Mouse (Mus musculus): ENCODE data around the gene Ptpn6.
"Not testable (repeated sequence)": the region's sequence is repeated elsewhere in the genome, so short reads cannot be mapped to it uniquely, and the experiment has no call there.

Ptpn6 gene

DNA sequence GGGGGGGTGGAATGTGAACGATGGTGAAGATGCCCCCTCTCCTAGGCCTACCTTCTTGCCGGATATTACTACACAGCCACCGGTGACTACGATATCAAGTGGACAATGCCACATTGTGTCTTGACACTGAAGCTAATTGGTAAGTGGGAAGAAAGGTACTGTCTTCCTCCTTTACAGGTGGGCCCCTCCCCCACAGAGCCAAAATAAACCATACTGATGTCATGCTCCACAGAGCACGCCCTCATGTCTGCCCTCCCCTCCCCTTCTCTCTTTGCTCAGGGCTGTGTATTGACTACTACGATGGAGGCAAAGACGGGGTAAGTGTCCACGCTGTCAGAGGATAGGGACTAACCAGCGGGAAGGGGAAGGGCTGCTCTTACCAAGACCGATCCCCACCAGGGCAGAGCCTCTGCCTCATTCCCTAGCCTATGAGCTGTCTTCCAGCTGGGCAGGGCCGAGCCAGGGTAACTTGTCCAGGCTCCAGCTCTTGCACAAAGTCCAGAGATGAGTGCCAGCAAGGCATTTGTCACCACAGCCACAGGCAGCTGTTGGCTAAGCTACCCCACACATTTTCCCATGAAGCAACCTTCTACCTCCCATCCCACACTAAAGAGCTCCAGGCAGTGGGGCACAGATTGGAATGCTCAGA is 38.4 kb downstream of the Ptpn6 start:
- no peak for DNase-seq (ENCODE audit: low read depth)

DNA sequence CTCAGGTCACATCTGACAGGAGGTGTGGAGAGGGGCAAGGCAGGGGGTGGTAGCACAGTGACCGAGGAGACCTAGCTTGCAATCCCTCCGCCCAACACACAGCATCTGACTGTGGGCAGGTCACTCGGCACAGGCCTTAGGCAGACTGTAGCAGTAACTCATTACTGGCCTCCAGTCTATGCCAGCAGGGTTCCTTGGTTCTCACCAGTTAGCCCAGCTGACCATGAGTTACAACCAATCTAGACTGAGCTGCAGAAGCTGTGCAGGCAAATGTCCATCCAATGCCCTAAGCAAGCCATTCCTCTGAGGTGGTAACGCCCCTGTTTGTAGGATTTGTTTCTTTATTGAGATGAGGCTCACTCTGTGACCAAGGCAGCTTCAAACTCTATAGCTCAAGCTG is 39.1 kb downstream of the Ptpn6 start:
- no peak for DNase-seq (ENCODE audit: low read depth)

DNA sequence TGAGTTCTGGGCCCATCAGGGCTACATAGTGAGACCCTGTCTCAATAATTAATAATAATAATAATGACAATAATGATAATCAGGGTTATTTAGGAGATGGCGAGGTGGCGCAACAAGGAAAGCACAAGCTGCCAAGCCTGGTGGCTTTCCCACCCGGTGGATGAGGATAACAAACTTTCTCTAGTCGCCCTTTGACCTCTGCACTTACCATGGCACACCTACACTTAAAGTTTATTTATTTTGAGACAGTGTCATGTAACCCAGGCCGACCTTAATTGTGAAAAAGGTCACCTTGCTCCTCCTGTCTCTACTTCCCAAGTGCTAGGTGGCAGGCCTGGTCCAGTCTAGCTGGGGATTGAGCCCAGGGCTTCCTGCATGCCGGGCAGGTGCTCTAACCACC is 39.8 kb downstream of the Ptpn6 start:
- no peak for DNase-seq (ENCODE audit: low read depth)

DNA sequence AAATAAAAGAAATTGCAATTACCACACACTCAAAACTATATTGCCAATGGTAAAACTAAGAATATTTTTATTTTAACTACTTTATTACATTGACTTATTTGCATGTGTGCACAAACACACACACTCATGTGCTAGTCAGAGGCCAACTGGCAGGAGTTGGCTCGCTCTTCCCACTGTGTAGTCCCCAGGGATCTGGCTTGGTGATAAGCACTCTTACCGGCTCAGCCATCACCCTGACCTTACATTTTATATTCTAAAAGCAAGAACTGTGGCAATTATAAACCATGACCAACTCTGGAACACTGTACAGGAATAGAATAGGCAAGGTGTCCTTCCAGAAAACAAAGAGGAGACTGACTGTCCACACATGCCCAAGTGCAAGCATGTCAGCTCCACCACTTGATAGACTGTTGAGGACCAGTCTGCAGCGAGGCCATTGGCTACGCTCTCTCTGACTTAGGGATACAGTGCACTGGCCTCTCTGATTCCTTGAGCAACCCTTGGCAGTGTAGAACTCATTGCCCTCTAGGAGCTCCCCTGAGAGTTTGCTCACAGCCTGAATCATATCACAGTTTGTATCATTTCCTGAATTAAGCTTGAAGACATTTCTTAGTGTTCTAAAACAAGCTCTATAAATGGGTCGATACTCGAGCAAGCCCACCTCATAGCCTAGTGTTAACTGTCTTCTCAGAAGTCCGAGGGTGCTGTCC is 41.9 kb downstream of the Ptpn6 start:
- no peak for DNase-seq (ENCODE audit: low read depth)

DNA sequence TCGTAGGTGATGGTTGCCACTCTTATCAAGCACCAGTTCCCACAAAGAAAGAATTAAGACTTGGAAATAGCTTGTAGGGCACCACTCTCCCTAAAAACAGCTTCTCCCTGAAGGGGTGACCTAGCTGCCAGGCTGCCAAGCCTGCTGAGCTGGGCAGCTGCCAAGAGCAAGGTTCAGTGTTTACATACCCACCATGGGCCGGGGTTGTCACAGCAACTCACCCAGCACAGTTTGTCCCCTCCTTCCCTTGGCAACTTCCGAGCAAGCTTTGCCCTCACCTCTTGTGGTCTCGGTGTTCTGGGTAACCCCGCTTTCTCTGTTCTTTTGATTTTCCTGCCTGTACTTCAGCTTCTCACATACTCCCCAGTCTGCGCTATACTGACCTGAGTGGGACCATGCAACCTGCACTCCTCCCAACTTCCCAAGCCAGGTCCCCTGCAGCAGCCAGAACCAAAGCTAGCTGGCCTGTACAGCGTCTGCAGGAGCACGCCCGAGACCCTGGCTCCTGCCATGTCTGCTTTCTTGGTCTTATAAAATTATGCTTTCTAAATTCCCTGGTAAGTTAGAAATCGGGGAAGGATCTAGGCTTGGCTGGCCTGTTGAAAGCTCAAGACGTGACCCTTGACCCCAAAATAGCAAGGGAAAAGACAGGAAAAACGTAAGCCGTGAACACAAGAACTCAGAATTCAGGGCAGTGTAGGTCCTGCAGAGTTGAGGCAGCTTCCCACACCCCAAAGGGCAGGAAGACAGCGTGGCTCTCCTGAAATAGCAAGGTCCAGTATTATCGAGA is 44.2 kb downstream of the Ptpn6 start:
- no peak for DNase-seq (ENCODE audit: low read depth)

DNA sequence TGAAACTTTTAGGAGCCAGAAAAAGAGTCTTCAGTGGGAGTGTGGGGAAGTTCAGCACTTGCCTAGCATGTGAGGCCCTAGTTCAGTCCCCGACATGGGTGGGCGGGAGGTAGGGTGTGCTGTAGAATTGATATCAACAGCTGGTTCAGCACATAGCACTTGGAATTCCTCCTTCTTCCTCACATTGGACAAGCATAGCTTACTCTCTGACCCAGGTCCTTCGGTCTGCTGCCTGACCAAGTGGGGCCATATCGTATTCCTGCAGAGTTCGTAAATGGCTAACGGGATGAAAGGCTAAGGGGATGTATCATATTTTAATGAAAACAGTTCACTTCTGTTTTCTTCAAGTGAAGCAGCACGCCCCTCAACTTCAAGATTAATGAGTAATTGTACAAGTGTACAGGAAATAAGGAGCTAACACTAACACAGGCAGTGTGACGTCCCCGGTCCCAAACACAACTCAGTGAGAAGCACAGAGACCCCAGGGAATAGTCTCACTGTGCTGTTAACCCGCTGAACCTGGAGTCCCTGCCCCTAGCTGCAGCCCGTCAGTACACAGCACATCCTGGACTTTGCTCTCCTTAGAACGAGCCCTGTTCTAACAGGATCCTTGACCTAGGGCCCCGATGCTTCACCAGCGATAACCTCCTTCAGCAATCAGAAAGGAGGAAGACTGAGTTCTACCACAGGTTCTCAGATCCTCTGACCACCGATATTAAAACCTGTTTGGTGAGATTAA is 45.1 kb downstream of the Ptpn6 start:
- DNase-seq (ENCODE audit: low read depth), result no peak

DNA sequence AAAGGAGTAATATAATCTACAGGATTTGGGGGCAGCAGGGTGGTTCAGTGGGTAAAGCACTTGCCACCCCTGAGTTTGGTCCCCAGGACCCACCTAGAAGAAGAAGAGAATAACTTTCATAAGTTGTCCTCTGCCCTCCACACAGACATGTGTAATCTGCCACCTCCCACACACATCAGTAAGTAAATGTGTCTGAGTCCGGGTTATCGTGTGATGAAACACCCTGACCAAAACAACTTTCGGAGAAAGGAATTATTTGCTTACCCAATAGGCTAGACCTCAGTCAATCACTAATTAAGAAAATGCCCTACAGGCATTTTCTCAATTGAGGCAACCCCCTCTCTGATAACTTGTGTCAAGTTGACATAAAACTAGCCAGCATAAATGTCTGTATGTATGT is 48.0 kb downstream of the Ptpn6 start:
- DNase-seq (ENCODE audit: low read depth), result no peak

DNA sequence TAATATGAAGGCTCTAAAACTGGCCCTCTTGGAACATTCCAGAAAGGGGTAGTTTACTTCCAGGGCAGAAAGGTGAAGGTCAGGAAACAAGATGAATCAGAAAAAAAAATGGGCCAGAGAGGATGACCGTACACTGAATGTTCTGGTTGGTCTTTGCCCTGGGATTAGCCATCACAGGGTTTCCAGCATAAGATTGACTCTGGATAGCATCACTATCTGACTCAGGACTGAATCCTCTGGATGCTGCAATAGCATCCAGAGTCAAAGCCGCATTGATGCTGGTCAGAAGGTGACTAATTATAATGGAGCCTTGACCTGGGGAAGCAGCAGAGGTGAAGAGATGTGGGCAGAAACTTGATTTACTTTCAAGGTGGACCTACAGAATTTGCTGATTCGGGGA is 49.5 kb downstream of the Ptpn6 start:
- DNase-seq (ENCODE audit: low read depth), result no peak

DNA sequence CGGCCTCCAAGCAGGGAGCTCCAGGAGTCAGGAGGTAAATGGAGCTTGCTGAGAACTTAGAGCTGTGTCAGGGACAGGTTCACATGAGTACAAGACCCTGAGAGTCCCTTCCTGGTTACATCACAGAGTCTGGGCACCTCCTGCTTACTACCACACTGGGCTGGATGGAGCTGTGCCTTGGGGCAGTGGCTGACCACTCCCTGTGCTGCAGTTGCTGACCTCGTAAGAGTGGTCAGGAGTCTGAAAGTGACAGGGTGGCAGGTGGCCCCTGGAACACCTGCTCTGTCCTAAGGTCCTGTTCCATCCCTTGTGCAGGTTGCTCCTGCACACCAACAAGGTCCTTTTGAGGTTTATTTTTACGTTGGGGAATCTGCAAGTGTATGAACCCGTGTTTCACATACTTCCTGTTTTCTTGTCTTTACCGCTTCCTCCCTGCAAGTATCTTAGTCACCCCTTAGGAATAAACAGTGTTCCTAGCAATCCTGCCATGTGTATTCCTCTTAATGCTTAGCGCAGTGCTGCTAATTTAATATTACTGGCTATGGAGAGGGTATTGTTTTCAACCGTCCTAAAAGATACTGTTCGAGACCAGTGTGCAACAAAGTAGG is 50.3 kb downstream of the Ptpn6 start:
- DNase-seq (ENCODE audit: low read depth), result no peak

DNA sequence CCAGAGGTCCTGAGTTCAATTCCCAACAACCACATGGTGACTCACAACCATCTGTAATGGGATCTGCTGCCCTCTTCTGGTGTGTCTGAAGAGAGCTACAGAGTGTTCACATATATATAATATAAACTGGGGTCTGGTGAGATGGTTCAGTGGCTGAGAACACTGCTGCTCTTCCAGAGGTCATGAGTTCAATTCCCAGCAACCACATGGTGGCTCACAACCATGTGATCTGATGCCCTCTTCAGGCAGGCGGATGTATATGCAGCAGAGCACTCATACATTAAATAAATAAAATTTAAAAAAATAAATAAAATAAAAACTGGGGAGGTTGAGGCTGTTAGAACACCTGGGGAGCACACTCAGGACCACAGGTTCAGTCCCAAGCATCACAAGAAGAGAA is 51.9 kb downstream of the Ptpn6 start:
- not testable (repeated sequence) for DNase-seq (ENCODE audit: low read depth)

DNA sequence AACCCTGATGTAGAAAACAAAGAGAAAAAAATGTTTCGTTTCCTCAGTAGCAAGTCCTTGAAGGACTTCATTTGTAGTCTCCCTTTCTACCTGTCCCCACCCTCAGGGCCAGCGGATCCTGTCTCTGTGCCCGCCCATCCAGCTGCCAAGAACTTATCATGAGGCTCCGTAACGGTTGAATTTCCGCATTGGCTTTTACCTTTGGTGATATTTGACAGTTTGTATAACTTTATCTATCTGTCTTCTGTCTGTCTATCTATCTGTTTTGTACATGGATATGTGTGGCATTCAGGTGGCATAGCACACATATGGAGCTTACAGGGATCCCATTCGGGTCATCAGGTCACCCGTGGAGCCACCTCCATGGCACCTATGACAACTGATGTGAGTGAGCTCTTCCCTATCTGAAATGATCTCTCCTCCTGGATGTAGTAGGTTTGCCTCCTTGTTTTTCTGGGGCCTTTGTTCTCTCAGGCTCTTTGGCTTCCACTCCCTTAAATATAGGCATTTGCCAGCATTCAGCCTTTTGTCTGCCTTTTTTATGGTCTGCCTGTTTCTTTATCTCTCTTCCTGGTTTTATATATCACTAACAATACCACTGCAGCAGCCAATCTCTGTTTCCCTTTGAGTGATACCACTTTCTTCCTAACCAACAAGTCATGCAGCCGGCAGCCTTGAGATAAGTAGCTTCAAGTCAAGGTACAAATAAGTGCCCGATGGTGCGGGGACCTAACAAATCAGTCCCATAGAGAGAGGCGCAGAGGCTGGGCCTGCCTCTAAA is 52.7 kb downstream of the Ptpn6 start:
- peak; percentile 24 for DNase-seq (ENCODE audit: low read depth)

DNA sequence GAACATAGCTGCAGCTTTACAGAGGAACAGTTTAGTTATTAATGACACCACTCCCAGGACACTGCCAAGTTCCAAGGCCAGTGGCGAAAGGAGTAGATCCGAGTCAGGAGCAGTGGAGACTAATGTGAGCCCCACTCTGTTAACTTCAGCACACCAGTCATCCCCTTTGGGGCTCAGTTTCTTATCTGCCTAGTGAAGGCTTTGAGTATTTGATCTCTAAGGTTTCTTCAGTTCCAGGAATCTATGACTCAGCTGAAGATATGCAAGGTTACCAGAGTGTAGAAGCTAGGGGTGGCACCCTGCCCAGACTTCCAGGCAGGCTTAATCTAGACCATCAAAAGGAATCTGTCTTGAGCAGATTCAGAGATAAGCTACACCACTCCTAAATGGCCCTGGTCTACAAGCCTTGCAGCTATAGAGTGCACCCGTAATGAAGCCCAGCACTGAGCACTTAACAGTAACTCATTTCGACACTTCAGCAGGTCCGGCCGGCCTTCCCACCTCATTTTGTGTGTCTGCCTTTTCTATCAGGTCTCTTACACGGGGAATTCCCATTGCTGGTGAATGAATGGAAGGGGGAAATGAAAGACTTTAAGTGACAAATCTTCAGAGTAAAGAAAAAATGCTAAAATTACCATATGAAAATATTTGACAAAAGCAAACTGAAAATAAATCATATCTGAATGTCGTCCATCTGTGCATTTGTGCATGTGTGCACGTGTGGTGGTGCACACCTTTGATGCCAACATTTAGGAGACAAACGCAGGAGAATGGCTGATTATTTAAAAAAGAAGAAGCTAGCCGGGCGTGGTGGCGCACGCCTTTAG is 54.7 kb downstream of the Ptpn6 start:
- no peak for DNase-seq (ENCODE audit: low read depth)

DNA sequence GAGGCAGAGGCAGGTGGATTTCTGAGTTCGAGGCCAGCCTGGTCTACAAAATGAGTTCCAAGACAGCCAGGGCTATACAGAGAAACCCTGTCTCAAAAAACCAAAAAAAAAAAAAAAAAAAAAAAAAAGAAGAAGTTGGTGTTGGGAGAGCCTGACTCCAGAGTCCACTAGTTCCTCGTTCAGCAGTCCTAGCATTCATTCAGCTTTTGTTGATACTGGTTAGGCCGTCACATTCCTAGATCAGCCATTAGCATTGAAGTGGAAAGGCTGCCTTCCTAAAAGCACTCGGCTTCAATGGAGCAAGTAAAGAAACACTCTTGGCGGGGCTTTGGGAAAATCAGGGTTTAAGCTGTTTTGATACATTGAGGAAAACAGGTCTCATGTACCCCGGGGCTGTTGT is 56.2 kb downstream of the Ptpn6 start:
- not testable (repeated sequence) for DNase-seq (ENCODE audit: low read depth)

DNA sequence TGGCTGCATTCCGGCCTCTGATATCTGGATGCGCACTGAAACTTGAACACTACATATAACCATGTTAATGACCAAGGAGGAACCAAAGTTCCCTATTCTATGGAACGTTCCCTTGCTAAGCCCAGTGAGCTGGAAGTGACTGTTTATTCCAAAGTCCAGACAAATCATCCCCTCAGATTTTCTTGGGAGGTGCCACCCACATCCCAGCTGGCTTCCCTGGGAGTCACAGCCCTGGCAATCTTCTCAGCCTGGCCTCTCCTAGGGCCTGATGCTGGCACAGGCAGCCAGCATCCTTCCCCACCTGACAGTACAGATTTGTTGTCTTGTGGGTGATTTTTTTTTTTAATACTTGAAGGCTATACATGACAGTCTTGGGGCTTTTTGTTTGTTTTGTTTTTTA is 59.0 kb downstream of the Ptpn6 start:
- no peak for DNase-seq (ENCODE audit: low read depth)

DNA sequence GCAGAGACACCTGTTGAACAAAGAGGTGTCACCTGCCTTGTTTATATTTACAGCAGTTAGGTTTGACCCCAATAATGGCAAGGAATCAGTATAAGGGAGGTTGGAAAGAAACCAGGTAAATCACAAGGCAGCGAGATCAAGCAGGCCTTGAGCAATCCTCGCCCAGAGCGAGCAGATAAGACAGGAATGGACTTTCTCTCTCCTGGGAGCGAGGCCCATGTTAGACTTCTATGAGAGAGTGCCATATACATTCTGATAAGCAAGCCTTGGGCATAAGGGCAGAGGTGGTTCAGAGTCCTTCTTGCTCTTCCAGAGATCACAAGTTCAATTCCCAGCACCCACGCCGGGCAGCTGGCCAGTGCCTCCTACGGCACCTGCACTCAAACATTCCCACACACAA is 59.7 kb downstream of the Ptpn6 start:
- no peak for DNase-seq (ENCODE audit: low read depth)

DNA sequence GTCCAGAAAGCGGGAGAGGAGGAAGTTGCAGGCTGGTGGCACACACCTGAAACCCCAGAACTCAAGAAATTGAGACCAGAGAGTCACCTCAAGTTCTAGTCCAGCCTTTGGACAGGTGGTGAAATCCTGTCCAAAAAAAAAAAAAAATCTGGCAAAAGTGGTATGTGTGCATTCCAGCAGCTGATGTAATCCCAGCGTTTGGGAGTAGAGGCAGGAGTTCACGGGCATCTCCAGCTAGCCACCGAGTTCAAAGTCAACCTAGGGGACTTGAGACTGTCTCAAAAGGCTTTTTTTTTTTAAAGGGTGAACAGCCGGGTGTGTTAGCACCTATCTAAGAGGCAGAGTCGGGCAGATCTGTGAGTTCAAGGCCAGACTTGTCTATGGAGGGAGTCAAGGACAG is 62.3 kb downstream of the Ptpn6 start:
- no peak for DNase-seq (ENCODE audit: low read depth)

DNA sequence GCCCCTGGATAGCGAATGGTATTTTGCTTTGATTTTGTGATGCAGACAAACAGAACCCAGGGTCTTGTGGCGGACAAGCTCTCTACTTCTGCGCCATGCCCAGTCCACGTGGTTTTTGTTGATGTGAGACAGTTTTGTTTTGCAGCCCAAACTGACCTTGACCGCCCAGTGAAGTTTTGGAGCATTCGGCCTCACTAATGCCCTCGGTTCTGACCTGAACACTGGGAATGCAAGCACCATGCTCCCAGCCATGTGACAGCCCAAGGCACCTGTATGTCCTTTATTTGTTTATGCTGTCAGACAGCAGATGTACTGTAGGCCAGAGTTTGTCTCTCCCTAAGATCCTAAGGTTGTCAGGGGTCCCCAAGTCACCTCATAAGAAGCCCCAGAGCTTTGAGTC is 63.9 kb downstream of the Ptpn6 start:
- DNase-seq (ENCODE audit: low read depth), result no peak

DNA sequence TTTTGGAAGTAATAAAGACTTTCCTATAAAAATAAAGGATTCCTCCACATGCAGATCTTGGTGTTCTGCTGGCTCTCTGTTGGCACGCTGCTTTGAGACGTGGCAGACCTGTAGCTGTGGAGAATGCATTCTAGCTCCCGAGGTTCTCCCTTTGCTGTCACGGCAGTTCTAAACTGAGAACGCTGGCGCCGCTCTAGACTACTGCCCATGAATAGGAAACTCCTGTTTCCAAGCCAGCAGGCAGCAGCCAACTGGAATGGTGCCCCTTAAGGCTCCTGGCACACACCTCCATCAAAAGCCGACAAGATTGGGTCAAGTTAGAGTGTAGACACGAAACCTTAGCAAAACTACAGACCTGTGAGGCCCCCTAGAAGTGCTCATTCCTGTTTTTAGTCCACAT is 64.9 kb downstream of the Ptpn6 start:
- DNase-seq (ENCODE audit: low read depth), result no peak

DNA sequence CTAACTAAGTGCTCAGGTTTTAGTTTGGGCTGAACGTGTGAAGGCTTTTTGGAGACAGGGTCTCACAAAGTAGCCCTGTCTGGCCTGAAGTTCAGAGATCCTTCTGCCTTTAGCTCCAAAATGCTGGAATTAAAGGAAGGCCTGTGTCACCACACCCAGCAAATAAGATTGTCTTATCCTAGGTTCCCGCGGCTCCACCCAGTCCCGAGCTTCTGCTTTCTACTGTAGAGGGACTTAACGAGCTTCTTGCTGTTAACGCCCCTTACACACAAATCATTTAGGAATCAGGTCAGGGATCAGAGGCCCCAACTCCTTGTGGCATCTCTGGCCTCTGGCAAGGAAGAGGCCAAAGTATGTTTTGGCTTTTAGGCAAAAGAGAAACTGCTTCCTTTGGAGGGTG is 66.4 kb downstream of the Ptpn6 start:
- no peak for DNase-seq (ENCODE audit: low read depth)

Measured in c-Kit-positive CD71-negative TER-119-negative erythroid progenitor cells, embryonic 14.5 days (primary cell).